Mouse (Mus musculus): ENCODE data around the gene Vamp3. TPM values are rescaled to one million over a fixed set of nuclear protein-coding genes. Genes with fewer than 3 reads are reported as not detected.

Vamp3 gene
- polyA plus RNA-seq, 1 experiment from 2014 or later, result 101 TPM

GRCm38 (mm10) chr4:151083027-151083426 lies 25.3 kb upstream of the Vamp3 start:
- Histone ChIP-seq H3K4me1 (replicated peaks) (no peaks in the 10 kb centered on the region), H3K27me3 (no peaks in the 10 kb centered on the region), H3K36me3 (peaks cover 76% of the 10 kb centered on the region), H3K4me3 (replicated peaks) (no peak overlapping the region), H3K9ac (replicated peaks) (no peak overlapping the region), H3K9me3 (no peaks in the 10 kb centered on the region), H3K27ac (no peak overlapping the region), H3K4me2 (no peak overlapping the region)
- ATAC-seq (ENCODE audit: insufficient number of reproducible peaks, insufficient read depth, low FRiP score, low TSS enrichment, low read depth), result no peak
- 70% methylated on average over 5 of the region's 5 CpGs for WGBS

GRCm38 (mm10) chr4:151081977-151082376 lies 24.2 kb upstream of the Vamp3 start:
- no peaks in the 10 kb centered on the region for H3K9me3 ChIP-seq
- H3K4me2 ChIP-seq, result no peak overlapping the region
- no peak overlapping the region for H3K4me3 ChIP-seq (replicated peaks)
- H3K4me1 ChIP-seq (replicated peaks), result no peaks in the 10 kb centered on the region
- H3K27me3 ChIP-seq, result no peaks in the 10 kb centered on the region
- peaks cover 81% of the 10 kb centered on the region for H3K36me3 ChIP-seq
- H3K27ac ChIP-seq, result no peak overlapping the region
- 94% methylated on average over 13 of the region's 13 CpGs for WGBS
- H3K9ac ChIP-seq (replicated peaks), result no peak overlapping the region
- no peak for ATAC-seq (ENCODE audit: insufficient number of reproducible peaks, insufficient read depth, low FRiP score, low TSS enrichment, low read depth)

- Histone ChIP-seq H3K9ac (replicated peaks) (no peak overlapping the region), H3K27ac (no peak overlapping the region), H3K4me2 (no peak overlapping the region), H3K4me3 (replicated peaks) (no peak overlapping the region), H3K9me3 (no peaks in the 10 kb centered on the region), H3K27me3 (no peaks in the 10 kb centered on the region), H3K4me1 (replicated peaks) (no peaks in the 10 kb centered on the region), H3K36me3 (peaks cover 87% of the 10 kb centered on the region)
- no peak for ATAC-seq (ENCODE audit: insufficient number of reproducible peaks, insufficient read depth, low FRiP score, low TSS enrichment, low read depth)
- WGBS, result 65% methylated on average over 2 of the region's 2 CpGs
Observed at GRCm38 (mm10) chr4:151081355-151081754, 23.6 kb upstream of the Vamp3 start.

- no peak overlapping the region for H3K4me3 ChIP-seq (replicated peaks)
- peaks cover 66% of the 10 kb centered on the region for H3K36me3 ChIP-seq
- no peak overlapping the region for H3K4me2 ChIP-seq
- 94% methylated on average over 15 of the region's 15 CpGs for WGBS
- no peaks in the 10 kb centered on the region for H3K4me1 ChIP-seq (replicated peaks)
- no peaks in the 10 kb centered on the region for H3K27me3 ChIP-seq
- H3K9me3 ChIP-seq, result no peaks in the 10 kb centered on the region
- no peak overlapping the region for H3K27ac ChIP-seq
- H3K9ac ChIP-seq (replicated peaks), result no peak overlapping the region
- ATAC-seq (ENCODE audit: insufficient number of reproducible peaks, insufficient read depth, low FRiP score, low TSS enrichment, low read depth), result no peak
Observed at GRCm38 (mm10) chr4:151074817-151075216, 17.1 kb upstream of the Vamp3 start.

- no peak overlapping the region for H3K4me2 ChIP-seq
- no peak; the same call in 1 of the 2 replicates for ATAC-seq (ENCODE audit: insufficient number of reproducible peaks, insufficient read depth, low FRiP score, low TSS enrichment, low read depth)
- H3K9me3 ChIP-seq, result no peaks in the 10 kb centered on the region
- H3K9ac ChIP-seq (replicated peaks), result no peak overlapping the region
- H3K4me1 ChIP-seq (replicated peaks), result no peaks in the 10 kb centered on the region
- H3K27ac ChIP-seq, result no peak overlapping the region
- H3K27me3 ChIP-seq, result no peaks in the 10 kb centered on the region
- no peak overlapping the region for H3K4me3 ChIP-seq (replicated peaks)
- WGBS, result 55% methylated on average over 13 of the region's 13 CpGs
- H3K36me3 ChIP-seq, result peaks cover 54% of the 10 kb centered on the region
Observed at GRCm38 (mm10) chr4:151073108-151073744, 15.5 kb upstream of the Vamp3 start.

- Histone ChIP-seq H3K9ac (replicated peaks) (no peak overlapping the region), H3K27me3 (no peaks in the 10 kb centered on the region), H3K9me3 (no peaks in the 10 kb centered on the region), H3K4me2 (no peak overlapping the region), H3K4me3 (replicated peaks) (no peak overlapping the region), H3K4me1 (replicated peaks) (no peaks in the 10 kb centered on the region), H3K27ac (no peak overlapping the region), H3K36me3 (peaks cover 34% of the 10 kb centered on the region)
- no peak for ATAC-seq (ENCODE audit: insufficient number of reproducible peaks, insufficient read depth, low FRiP score, low TSS enrichment, low read depth)
- whole genome bisulfite sequencing, result 85% methylated on average over 7 of the region's 7 CpGs
Observed at GRCm38 (mm10) chr4:151070962-151071361, 13.2 kb upstream of the Vamp3 start.

- no peaks in the 10 kb centered on the region for H3K27me3 ChIP-seq
- WGBS, result 76% methylated on average over 4 of the region's 4 CpGs
Observed at GRCm38 (mm10) chr4:151068751-151069150, 11.0 kb upstream of the Vamp3 start.

GRCm38 (mm10) chr4:151059566-151059965 lies 1.8 kb upstream of the Vamp3 start:
- H3K36me3 ChIP-seq, result peaks cover 18% of the 10 kb centered on the region
- H3K9ac ChIP-seq (replicated peaks), result no peak overlapping the region
- H3K4me2 ChIP-seq, result no peak overlapping the region
- no peaks in the 10 kb centered on the region for H3K27me3 ChIP-seq
- peaks cover 10% of the 10 kb centered on the region for H3K4me1 ChIP-seq (replicated peaks)
- 96% methylated on average over 4 of the region's 4 CpGs for WGBS
- 0 out of 2 replicates have a peak, but pooled peaks cover 4% of the 10 kb centered on the region for H3K9me3 ChIP-seq
- no peak overlapping the region for H3K4me3 ChIP-seq (replicated peaks)
- ATAC-seq (ENCODE audit: insufficient number of reproducible peaks, insufficient read depth, low FRiP score, low TSS enrichment, low read depth), result no peak
- H3K27ac ChIP-seq, result no peak overlapping the region

More at GRCm38 (mm10) chr4:151068751-151069150, 11.0 kb upstream of the Vamp3 start:
- no peak overlapping the region for H3K27ac ChIP-seq
- H3K9me3 ChIP-seq, result no peaks in the 10 kb centered on the region
- ATAC-seq (ENCODE audit: insufficient number of reproducible peaks, insufficient read depth, low FRiP score, low TSS enrichment, low read depth), result no peak
- H3K9ac ChIP-seq (replicated peaks), result no peak overlapping the region
- H3K4me1 ChIP-seq (replicated peaks), result no peaks in the 10 kb centered on the region
- 0 out of 2 replicates have a peak, but pooled peaks cover 14% of the 10 kb centered on the region for H3K36me3 ChIP-seq
- no peak overlapping the region for H3K4me2 ChIP-seq
- no peak overlapping the region for H3K4me3 ChIP-seq (replicated peaks)

- peaks cover 10% of the 10 kb centered on the region for H3K4me1 ChIP-seq (replicated peaks)
- H3K9me3 ChIP-seq, result 0 out of 2 replicates have a peak, but pooled peaks cover 4% of the 10 kb centered on the region
- no peak overlapping the region for H3K9ac ChIP-seq (replicated peaks)
- peak overlapping the region; percentile 74 for H3K4me2 ChIP-seq
- H3K36me3 ChIP-seq, result peaks cover 27% of the 10 kb centered on the region
- H3K27ac ChIP-seq, result peak overlapping the region; percentile 80; the same call in 1 of the 2 replicates
- WGBS, result 80% methylated on average over 4 of the region's 4 CpGs
- H3K4me3 ChIP-seq (replicated peaks), result peak overlapping the region; percentile 95
- ATAC-seq (ENCODE audit: insufficient number of reproducible peaks, insufficient read depth, low FRiP score, low TSS enrichment, low read depth), result no peak
- no peaks in the 10 kb centered on the region for H3K27me3 ChIP-seq
Observed at GRCm38 (mm10) chr4:151058634-151059033, 871 bp upstream of the Vamp3 start.

- Histone ChIP-seq H3K27ac (no peak overlapping the region), H3K9ac (replicated peaks) (no peak overlapping the region), H3K27me3 (no peaks in the 10 kb centered on the region), H3K36me3 (peaks cover 83% of the 10 kb centered on the region), H3K4me1 (replicated peaks) (no peaks in the 10 kb centered on the region), H3K4me2 (no peak overlapping the region), H3K4me3 (replicated peaks) (no peak overlapping the region), H3K9me3 (no peaks in the 10 kb centered on the region)
- 75% methylated on average over 1 of the region's 1 CpGs for WGBS
- ATAC-seq (ENCODE audit: insufficient number of reproducible peaks, insufficient read depth, low FRiP score, low TSS enrichment, low read depth), result no peak
Observed at GRCm38 (mm10) chr4:151051162-151051561, 6.6 kb downstream of the Vamp3 start.

GRCm38 (mm10) chr4:151046524-151046923 lies 11.2 kb downstream of the Vamp3 start:
- Histone ChIP-seq H3K27ac (no peak overlapping the region), H3K36me3 (peaks cover 48% of the 10 kb centered on the region), H3K4me2 (no peak overlapping the region), H3K4me3 (replicated peaks) (no peak overlapping the region), H3K9ac (replicated peaks) (no peak overlapping the region), H3K27me3 (no peaks in the 10 kb centered on the region), H3K9me3 (no peaks in the 10 kb centered on the region), H3K4me1 (replicated peaks) (peaks cover 14% of the 10 kb centered on the region)
- WGBS, result 92% methylated on average over 3 of the region's 3 CpGs
- no peak for ATAC-seq (ENCODE audit: insufficient number of reproducible peaks, insufficient read depth, low FRiP score, low TSS enrichment, low read depth)

All from limb, embryonic 12.5 days (tissue).